Mouse (Mus musculus) embryonic fibroblast, embryonic 13.5 days (primary cell): Measurements from ENCODE around the gene Prrt2.

Experiments used
- CTCF ChIP-seq: IDR thresholded peaks from 2 replicates; pipeline ENCODE4 v1.5.1; 2011; ENCODE audit warnings: mild to moderate bottlenecking, control low read depth, low read length, moderate library complexity, borderline replicate concordance; ENCODE audit not compliant: insufficient read depth
- POLR2A ChIP-seq: IDR thresholded peaks from 2 replicates; pipeline ENCODE4 v1.6.1; 2011; ENCODE audit warnings: low read depth, mild to moderate bottlenecking, control low read depth, low read length, moderate library complexity

GRCm38 (mm10) chr7:127026616-127026983 is 5.6 kb upstream of the Prrt2 start:
- TF ChIP-seq POLR2A (no peak), CTCF (no peak)
